Mouse (Mus musculus): ENCODE measurements around the gene Rxra.

Rxra gene

GRCm38 (mm10) chr2:27670746-27671145, 5.5 kb upstream of the Rxra start:
- no peak for DNase-seq (ENCODE audit: low spot score in 2 of 2)

DNA sequence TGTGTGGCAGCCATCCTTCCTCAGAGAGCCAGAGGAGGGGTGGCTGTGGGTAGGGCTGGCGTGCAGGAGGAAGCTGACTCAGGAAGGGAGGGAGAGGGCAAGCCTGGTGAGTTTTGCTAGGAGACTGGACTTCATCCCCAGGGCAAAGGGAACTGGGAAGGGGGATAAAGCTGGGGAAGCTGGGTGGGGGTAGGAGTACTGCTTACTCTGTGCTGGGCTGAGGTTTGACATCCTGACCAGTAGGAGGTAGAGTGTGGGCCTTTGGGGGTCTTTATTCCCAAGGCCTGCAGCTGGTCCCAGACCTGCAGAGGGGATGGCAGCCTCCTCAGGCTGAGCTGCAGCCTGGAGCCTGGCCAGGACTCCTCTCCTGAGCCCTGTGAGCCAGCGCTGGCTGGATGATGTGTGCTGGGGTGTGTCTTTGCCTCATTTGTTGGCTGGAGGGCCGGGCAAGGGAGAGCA, 4.6 kb upstream of the Rxra start:
- DNase-seq (ENCODE audit: low spot score in 2 of 2): no peak

GRCm38 (mm10) chr2:27676478-27677325, 462 bp downstream of the Rxra start:
- DNase-seq (ENCODE audit: low spot score in 2 of 2): peak in 1 of 2 experiments; percentile 22

DNA sequence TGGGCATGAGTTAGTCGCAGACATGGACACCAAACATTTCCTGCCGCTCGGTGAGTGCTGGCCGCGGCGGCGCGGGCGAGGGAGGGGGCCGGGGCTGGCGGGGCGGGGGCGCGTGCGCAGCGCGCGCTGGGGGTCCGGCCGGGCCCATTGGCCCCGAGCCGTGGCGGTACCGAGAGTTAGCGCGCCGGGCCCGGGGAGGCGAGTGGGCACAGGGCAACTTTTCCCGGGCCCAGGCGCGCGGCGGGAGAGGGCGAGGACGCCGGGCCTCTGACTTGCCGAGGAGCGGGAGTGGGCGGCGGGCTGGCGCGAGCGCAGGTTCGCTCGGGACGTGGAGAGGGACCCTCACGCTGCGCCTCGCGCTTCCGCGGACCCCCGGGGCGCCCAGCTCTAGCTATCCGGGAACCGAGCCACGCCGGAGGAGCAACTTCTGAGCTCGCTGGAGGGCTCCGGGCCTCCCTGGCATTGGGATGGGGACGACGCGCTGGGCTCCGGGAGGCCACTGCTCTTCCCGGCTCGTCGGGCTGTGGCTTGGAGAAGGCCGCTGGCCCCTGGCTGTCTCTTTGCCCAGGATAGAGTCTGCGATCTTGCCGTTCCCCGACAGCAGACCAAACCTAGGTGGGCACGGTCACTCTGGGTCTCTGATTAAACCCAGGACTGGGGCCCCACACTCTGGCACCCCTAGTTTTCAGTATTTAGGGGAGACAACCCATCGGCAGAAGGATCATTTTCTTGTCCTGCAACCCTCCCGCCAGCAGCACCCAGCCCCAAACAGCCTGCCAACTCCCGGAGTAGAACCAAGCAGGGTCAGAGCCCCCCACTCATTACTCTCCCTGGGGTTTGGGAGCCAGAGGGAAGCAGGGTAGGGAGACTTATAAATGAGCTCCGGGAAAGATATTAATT, 1.4 kb downstream of the Rxra start:
- DNase-seq (ENCODE audit: low spot score in 2 of 2): no peak

GRCm38 (mm10) chr2:27678331-27678730, 2.1 kb downstream of the Rxra start:
- DNase-seq (ENCODE audit: low spot score in 2 of 2): no peak

DNA sequence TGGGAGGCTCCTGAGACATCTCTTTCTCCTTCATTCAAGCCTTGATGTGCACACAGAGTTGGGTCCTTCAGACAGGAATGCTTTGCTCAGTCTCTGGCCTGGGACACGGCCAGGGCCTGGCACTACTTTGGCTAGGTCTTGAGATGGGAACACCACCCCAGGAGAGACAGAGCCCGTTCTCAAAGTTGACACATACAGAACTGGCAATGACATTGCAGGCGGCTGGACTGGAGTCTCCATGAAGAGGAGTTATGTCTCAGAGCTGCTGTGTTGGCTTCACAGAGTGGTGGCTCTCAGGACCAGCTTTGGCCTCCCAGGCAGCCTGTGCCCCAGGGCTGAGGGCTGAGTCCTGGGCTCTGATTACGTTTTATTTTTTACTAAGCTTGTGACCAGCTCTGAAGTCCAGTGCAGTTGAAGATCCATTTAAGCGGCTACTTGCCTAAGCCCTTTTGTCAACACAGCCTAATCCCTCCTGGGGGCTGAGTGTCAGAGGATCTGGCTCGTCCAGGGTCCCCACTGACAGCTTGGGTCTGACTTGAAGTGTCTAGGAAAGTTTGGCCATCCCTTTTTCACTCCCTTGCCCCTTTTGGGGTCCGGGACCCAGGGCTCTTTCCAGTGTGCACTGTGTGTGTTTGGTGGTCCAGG, 2.7 kb downstream of the Rxra start:
- DNase-seq (ENCODE audit: low spot score in 2 of 2): no peak

- DNase-seq (ENCODE audit: low spot score in 2 of 2): no peak
Measured at GRCm38 (mm10) chr2:27679621-27680025, 3.4 kb downstream of the Rxra start.

- no peak for DNase-seq (ENCODE audit: low spot score in 2 of 2)
Measured at GRCm38 (mm10) chr2:27680058-27680457, 3.8 kb downstream of the Rxra start.

GRCm38 (mm10) chr2:27680595-27680994, 4.4 kb downstream of the Rxra start:
- DNase-seq (ENCODE audit: low spot score in 2 of 2): no peak

- no peak for DNase-seq (ENCODE audit: low spot score in 2 of 2)
Measured at GRCm38 (mm10) chr2:27681426-27681825, 5.2 kb downstream of the Rxra start.

GRCm38 (mm10) chr2:27682096-27682495, 5.9 kb downstream of the Rxra start:
- DNase-seq (ENCODE audit: low spot score in 2 of 2): no peak

DNA sequence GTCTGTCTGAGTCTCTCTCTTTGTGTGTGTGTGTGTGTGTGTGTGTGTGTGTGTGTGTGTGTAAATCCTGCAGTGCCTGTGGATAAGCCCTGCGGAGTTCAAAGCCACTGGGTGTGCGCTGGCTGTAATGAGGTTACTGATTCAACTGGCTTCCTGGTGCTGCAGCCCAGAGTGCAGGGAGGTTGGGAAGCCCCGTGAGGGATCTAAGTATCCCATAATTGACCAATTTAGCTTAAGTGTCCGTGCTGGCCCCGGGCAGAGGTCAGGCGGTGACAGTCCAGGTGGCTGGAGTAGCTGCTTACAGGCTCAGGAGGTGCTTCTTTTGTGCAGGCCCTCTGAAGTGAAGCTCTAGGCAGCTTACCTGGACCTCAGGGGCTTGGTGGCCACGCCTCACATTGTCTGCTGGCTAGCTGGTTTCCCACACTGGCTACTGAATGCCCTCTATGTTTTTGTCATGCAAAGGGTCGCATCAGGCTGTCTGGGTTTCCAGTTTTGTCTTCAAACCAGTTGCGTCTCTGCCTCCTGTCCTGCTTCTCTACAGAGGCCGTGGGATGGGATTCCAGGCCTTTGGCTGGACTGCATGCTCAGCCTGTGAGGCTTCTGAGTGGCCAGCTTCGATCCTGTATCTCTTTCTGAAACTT, 7.9 kb downstream of the Rxra start:
- no peak for DNase-seq (ENCODE audit: low spot score in 2 of 2)

DNA sequence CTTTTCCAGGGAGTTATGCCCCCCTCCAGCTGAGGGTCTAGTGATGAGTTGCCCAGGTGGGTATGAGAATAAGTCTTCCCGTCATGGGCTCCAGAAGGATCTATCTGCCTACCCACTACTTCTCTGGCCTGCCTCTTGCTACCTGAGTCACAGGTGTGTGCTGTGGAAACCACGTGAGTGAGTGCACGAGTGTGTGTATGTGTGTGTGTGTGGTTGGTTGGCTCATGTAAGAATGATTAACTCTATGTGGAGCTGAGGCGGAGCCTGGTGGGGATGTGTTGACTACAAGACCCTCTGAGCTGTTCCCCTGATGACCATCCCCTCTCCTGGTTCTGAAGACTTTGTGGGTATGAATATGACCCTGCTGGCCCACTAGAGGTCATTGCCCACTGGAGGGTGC, 9.7 kb downstream of the Rxra start:
- DNase-seq (ENCODE audit: low spot score in 2 of 2): no peak

DNA sequence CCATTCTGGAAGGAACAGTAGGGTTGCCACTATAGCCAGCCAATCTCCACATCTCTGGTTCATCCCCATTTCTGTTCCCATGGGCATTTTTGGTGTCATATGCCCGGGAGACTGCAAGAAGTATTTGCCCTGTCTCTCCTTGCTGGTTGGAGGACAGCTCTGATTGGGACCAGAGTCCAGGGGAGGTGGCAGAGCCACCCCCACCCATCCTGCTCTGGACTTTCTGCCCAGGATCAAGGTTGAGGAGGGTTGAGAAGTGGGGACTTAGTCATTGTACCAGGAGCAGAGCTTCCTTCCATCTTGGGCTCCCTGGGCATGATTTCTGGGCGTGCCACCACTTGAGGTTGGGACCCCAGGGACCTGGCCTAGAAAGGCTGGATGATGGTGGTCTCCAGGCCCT, 10.1 kb downstream of the Rxra start:
- no peak for DNase-seq (ENCODE audit: low spot score in 2 of 2)

GRCm38 (mm10) chr2:27687041-27687440, 10.8 kb downstream of the Rxra start:
- DNase-seq (ENCODE audit: low spot score in 2 of 2): no peak

- DNase-seq (ENCODE audit: low spot score in 2 of 2): no peak
Measured at GRCm38 (mm10) chr2:27687973-27688372, 11.7 kb downstream of the Rxra start.

DNA sequence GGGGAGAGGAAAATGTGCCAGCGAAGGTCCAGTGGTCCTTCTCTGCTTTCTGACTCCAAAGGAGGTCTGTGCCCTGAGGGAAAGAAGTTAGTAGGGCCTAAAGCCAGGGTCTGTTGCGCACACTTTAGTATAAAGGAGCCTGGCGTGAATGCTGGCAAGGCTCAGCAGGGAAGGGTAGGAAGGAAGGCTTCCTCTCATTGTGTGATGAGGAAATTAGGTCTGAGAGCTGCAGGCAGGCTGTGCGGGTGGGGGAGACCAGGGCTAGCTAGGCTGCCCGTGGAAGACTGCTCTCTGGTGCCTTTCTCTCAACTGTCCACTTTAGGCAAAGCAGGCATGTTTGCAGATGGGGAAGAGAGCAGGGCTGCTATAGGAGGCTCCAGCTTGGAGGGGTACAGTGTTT, 14.5 kb downstream of the Rxra start:
- DNase-seq (ENCODE audit: low spot score in 2 of 2): no peak

GRCm38 (mm10) chr2:27691139-27691720, 15.0 kb downstream of the Rxra start:
- DNase-seq (ENCODE audit: low spot score in 2 of 2): no peak

DNA sequence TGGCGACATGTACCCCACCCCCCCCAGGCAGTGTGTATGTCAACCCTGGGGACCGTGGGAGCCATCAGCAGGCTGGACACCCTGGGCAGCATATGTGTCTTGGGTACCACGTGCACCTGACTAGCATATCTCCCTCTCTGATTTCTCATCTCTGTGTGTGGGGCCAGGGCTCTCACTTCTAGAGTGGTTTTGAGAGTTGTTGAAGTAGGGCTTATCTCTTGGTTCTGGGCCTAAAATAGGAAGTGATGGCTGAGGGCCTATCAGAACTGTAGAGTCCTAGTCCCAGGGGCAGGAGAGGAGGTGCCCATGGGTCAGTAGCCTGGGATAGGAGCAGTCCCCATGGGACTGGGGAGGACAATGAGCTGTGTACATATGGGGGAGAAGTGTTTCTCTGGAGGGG, 16.4 kb downstream of the Rxra start:
- DNase-seq (ENCODE audit: low spot score in 2 of 2): no peak

- no peak for DNase-seq (ENCODE audit: low spot score in 2 of 2)
Measured at GRCm38 (mm10) chr2:27693684-27694083, 17.4 kb downstream of the Rxra start.

DNA sequence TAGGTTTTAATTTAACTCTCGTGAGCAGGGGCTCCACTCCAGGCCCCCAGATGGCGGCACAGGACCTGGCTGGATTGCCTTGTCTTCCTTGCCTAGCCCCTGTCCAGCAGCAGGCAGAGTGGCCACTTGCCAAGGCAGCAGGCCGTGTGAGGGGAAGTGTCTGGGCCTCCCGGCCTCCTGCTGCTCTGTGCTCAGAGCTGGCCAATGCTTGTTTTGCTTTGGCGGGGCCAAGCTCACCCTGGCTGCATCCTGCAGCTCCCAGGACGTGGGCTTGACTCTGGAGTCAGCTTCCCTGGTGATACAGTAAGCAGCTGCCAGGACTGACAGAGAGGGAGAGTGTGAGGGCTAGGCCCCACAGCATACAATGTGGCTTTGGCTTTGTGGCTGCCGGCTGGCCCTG, 23.3 kb downstream of the Rxra start:
- DNase-seq (ENCODE audit: low spot score in 2 of 2): peak; percentile 23 to 50
